Mouse (Mus musculus) kidney, embryonic 15.5 days (tissue): ENCODE data around the gene Cks2. TPM values are rescaled to one million over a fixed set of nuclear protein-coding genes. Genes with fewer than 3 reads are reported as not detected.

ENCODE experiments used
- ATAC-seq: fragments of 200-750 bp; cut with Nextera tagmentation; replicated peaks from 2 replicates; pipeline ENCODE4 v1.8.0; 2017; ENCODE audit warnings: moderate TSS enrichment; ENCODE audit not compliant: low FRiP score
- H3K27ac ChIP-seq: fragments of 300-500 bp; sonication (generic); 2 replicates; pipeline ENCODE4 v1.5.1; 2015; ENCODE audit warnings: mild to moderate bottlenecking, inconsistent platforms
- H3K27me3 ChIP-seq: fragments of 300-500 bp; sonication (generic); 2 replicates; pipeline ENCODE4 v1.6.1; 2015; ENCODE audit warnings: inconsistent platforms
- H3K36me3 ChIP-seq: fragments of 300-500 bp; sonication (generic); 2 replicates; pipeline ENCODE4 v1.6.1; 2015; ENCODE audit warnings: inconsistent platforms
- H3K4me1 ChIP-seq: fragments of 300-500 bp; sonication (generic); 2 replicates; pipeline ENCODE4 v1.6.1; 2015; ENCODE audit warnings: inconsistent platforms
- H3K4me2 ChIP-seq: fragments of 300-500 bp; sonication (generic); 2 replicates; pipeline ENCODE4 v1.6.1; 2015; ENCODE audit warnings: moderate library complexity, mild to moderate bottlenecking, inconsistent platforms
- H3K4me3 ChIP-seq: fragments of 300-500 bp; sonication (generic); replicated peaks from 2 replicates; pipeline ENCODE4 v1.5.1; 2015; ENCODE audit warnings: mild to moderate bottlenecking, inconsistent platforms
- H3K9ac ChIP-seq: fragments of 300-500 bp; sonication (generic); 2 replicates; pipeline ENCODE4 v1.6.1; 2015; ENCODE audit warnings: mild to moderate bottlenecking, inconsistent platforms
- H3K9me3 ChIP-seq: fragments of 300-500 bp; sonication (generic); replicated peaks from 2 replicates; pipeline ENCODE4 v1.6.1; 2016; ENCODE audit warnings: inconsistent platforms
- WGBS: fragments of 180-500 bp; shearing (Covaris S2); methylation state at CpG from one replicate; pipeline ENCODE4 v1.1.7; 2015; ENCODE audit warnings: mixed read lengths; 5-methylcytosine and 5-hydroxymethylcytosine counted together
- polyA plus RNA-seq: library from polyadenylated mRNA; unstranded; fragments of >200 nt; fragmentation: Nextera tagmentation; extraction: Ambion mirVana; gene quantifications from 2 replicates; pipeline ENCODE4 v1.2.1, GENCODE M21; 2015

Cks2 gene
- polyA plus RNA-seq, 1 experiment from 2014 or later = 370 TPM

DNA sequence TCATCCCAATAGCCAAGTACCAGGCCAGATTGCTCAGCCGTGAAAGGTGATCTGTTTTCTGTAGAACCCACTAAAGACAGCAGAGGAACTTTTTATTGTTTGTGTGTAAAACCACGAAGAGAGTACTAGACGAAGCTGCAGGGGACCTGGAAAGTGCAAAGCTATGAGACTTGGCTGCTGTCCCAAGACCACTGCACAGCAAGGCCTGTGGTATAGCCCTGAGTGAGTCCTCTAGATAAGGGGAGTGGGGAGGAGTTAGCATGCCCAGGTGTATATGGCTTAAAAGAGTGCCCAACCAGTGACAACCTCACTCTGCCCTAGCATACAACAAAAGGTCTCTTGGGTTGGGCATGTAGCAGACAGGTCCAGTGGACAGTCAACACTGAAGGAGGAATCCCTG lies 43.7 kb downstream of the Cks2 start:
- H3K27me3 ChIP-seq = no peaks in the 10 kb centered on the region
- peaks cover 58% of the 10 kb centered on the region for H3K36me3 ChIP-seq
- no peaks in the 10 kb centered on the region for H3K9me3 ChIP-seq
- ATAC-seq = no peak
- no peak overlapping the region for H3K4me2 ChIP-seq
- WGBS = 59% methylated on average over 3 of the region's 3 CpGs
- H3K27ac ChIP-seq = no peak overlapping the region
- no peak overlapping the region for H3K4me3 ChIP-seq
- no peak overlapping the region for H3K9ac ChIP-seq
- H3K4me1 ChIP-seq = no peaks in the 10 kb centered on the region

DNA sequence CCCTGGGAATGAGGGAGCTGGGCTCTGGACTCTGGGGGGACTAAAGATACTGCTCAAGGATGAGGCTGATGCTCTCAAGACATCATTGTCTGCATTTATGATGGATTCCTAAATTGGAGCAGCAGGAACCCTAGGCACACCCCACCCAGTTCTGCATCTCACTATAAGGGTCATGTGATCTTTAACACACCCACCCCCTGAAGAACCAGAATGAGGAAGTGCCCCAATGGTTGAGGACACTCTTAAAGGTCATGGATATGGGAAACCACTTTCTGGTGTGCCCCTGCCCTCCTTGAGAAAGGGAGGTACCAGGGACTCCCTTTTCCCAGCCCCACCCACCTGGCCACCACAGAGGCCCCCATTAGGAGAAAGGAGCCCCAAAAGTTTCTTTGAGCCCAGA lies 51.4 kb downstream of the Cks2 start:
- H3K9me3 ChIP-seq = no peaks in the 10 kb centered on the region
- no peak overlapping the region for H3K9ac ChIP-seq
- no peak for ATAC-seq
- no peaks in the 10 kb centered on the region for H3K27me3 ChIP-seq
- no peaks in the 10 kb centered on the region for H3K4me1 ChIP-seq
- no peak overlapping the region for H3K4me2 ChIP-seq
- H3K36me3 ChIP-seq = peaks cover 10% of the 10 kb centered on the region; the same call in 1 of the 2 replicates
- H3K27ac ChIP-seq = no peak overlapping the region
- no peak overlapping the region for H3K4me3 ChIP-seq

DNA sequence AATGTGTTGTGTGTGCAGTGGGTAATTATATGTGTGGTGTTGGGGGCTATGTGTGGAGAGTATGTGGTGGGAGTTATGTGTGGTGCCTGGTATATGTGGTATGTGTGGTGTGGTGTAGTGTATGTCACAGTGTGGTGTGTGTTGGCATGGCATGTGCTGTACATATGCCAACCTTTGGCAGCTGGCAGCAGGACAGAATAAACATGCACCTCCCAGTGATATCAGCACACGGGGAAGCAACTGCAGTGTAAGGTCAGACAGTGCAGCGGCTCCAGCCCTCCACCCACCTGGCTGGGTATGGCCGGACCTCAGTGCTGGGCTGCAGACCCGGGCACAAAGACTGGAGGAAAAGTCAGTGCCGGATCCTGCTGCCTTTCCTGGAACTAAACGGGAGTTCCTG lies 52.4 kb downstream of the Cks2 start:
- Histone ChIP-seq H3K4me1 (no peaks in the 10 kb centered on the region), H3K9ac (no peak overlapping the region), H3K9me3 (no peaks in the 10 kb centered on the region), H3K27me3 (no peaks in the 10 kb centered on the region), H3K27ac (no peak overlapping the region), H3K4me3 (no peak overlapping the region), H3K36me3 (peaks cover 15% of the 10 kb centered on the region; the same call in 1 of the 2 replicates), H3K4me2 (no peak overlapping the region)
- ATAC-seq = no peak
- WGBS = 69% methylated on average over 6 of the region's 6 CpGs

DNA sequence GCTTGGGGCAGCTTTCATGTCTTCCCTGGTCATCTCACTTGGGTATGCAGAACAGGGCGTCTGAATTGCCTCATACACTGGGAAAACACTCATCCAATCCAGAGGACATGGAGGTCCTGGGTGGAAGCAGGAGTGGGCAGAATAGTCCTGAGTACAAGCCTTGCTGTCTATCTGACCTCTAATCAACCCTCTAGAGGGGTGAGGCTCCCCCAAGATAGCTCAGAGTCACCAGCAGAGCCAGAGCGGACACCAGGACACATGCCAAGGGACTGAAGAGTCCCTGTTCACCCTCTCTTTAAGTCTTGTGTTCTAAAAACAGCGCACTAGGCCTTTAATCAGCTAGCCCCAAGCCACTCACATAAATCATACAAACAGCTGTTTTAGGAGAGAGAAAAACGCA lies 52.9 kb downstream of the Cks2 start:
- Histone ChIP-seq H3K4me1 (no peaks in the 10 kb centered on the region), H3K9me3 (no peaks in the 10 kb centered on the region), H3K4me2 (no peak overlapping the region), H3K36me3 (peaks cover 19% of the 10 kb centered on the region), H3K9ac (no peak overlapping the region), H3K27me3 (no peaks in the 10 kb centered on the region), H3K4me3 (no peak overlapping the region), H3K27ac (no peak overlapping the region)
- 60% methylated on average over 4 of the region's 4 CpGs for WGBS
- no peak for ATAC-seq

DNA sequence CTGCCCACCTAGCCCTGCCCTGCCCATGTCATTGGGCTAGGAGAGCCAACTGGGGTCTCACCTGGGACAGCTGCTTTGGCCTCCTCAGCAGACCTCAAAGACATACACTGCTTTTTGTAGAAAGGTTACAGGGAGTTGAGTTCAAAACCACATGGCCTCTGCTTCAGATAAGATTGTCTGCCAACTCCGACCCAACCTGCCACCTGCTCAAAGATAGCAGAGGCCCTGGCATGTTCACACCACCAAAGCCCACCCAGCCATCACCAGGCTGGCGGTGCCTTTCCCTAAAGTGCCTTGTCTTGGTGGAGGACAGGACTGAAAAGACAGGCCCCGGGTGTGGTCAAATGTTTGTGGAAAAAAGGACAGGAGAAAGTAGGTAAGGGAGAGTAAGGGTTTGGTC lies 53.3 kb downstream of the Cks2 start:
- peaks cover 23% of the 10 kb centered on the region for H3K36me3 ChIP-seq
- WGBS = 88% methylated on average over 3 of the region's 3 CpGs
- no peak overlapping the region for H3K27ac ChIP-seq
- H3K9ac ChIP-seq = no peak overlapping the region
- no peak overlapping the region for H3K4me2 ChIP-seq
- H3K27me3 ChIP-seq = no peaks in the 10 kb centered on the region
- no peak overlapping the region for H3K4me3 ChIP-seq
- no peak for ATAC-seq
- H3K4me1 ChIP-seq = no peaks in the 10 kb centered on the region
- no peaks in the 10 kb centered on the region for H3K9me3 ChIP-seq

Other genes with a start within 250 kb of the Cks2 start
- gene S1pr3, start 236.6 kb upstream of the Cks2 start, polyA plus RNA-seq = 50.1 and 53.7 TPM in 2 replicates
- 0.18 TPM in 2 replicates for gene Shc3, start 75.8 kb upstream of the Cks2 start, polyA plus RNA-seq
- 26.6 and 31.9 TPM in 2 replicates for gene Secisbp2, start 6.5 kb downstream of the Cks2 start, polyA plus RNA-seq
- 19.6 and 20.3 TPM in 2 replicates for gene Sema4d, start 148.5 kb downstream of the Cks2 start, polyA plus RNA-seq
- gene Gadd45g, start 201.4 kb downstream of the Cks2 start, polyA plus RNA-seq = 40.2 and 42.8 TPM in 2 replicates